Mouse (Mus musculus) CH12.LX (cell line): ENCODE results near the gene Bmp7.

Experiments
- CTCF ChIP-seq, 2 experiments: IDR thresholded peaks in 1 of 2; conservative IDR thresholded peaks in 1 of 2; 2 replicates each; pipeline ENCODE4 v1.5.1; 2011 to 2012; ENCODE audit warnings: low read depth in 2 of 2, low read length in 2 of 2, improper control_type of control experiment in 1 of 2, inconsistent platforms in 1 of 2, mild to moderate bottlenecking in 1 of 2, moderate library complexity in 1 of 2
- EP300 ChIP-seq: IDR thresholded peaks from 2 replicates; pipeline ENCODE4 v1.6.1; 2011; ENCODE audit warnings: low read length, improper control_type of control experiment
- NELFE ChIP-seq: IDR thresholded peaks from 2 replicates; pipeline ENCODE4 v1.6.1; 2011; ENCODE audit warnings: low read depth, low read length, improper control_type of control experiment
- POLR2A ChIP-seq: IDR thresholded peaks from 2 replicates; pipeline ENCODE4 v1.6.1; 2011; ENCODE audit warnings: low read depth, mild to moderate bottlenecking, improper control_type of control experiment, low read length
- POLR2AphosphoS2 ChIP-seq: IDR thresholded peaks from 2 replicates; pipeline ENCODE4 v1.6.1; 2011; ENCODE audit warnings: low read depth, low read length, improper control_type of control experiment
- TBP ChIP-seq: conservative IDR thresholded peaks from 2 replicates; pipeline ENCODE4 v1.6.1; 2011; ENCODE audit warnings: low read depth, low read length, improper control_type of control experiment

GRCm38 (mm10) chr2:172848193-172848592 is 91.9 kb downstream of the Bmp7 start:
- no peak for TF ChIP-seq POLR2AphosphoS2
- TF ChIP-seq POLR2A: no peak
- peak; percentile 33 to 43 for TF ChIP-seq CTCF (conservative IDR thresholded peaks at IDR 0.05 in 1 of 2, IDR thresholded peaks at IDR 0.05 in 1 of 2; ENCODE audit: low read depth in 2 of 2, low read length in 2 of 2)
- TF ChIP-seq TBP: no peak
- TF ChIP-seq NELFE: no peak
- TF ChIP-seq EP300: no peak
